Mouse (Mus musculus) MEL (cell line): ENCODE measurements around the gene Irs3. TPM values are rescaled to one million over a fixed set of nuclear protein-coding genes. Genes with fewer than 3 reads are reported as not detected.

Source experiments
- DNase-seq: peaks from one replicate; pipeline ENCODE4 v3.0.0; 2011; ENCODE audit warnings: low read depth, low spot score
- H3K27ac ChIP-seq: 2 replicates; pipeline ENCODE4 v1.5.1; 2012; ENCODE audit warnings: low read depth, mild to moderate bottlenecking, control low read depth, low read length, moderate library complexity; ENCODE audit not compliant: control insufficient read depth
- H3K27me3 ChIP-seq, 2 experiments: fragments of 150-350 bp in 1 of 2; sonication (generic) in 1 of 2; 2 replicates each; pipeline ENCODE4 v1.6.1; 2012; ENCODE audit warnings: low read length in 2 of 2, mild to moderate bottlenecking in 2 of 2, improper control_type of control experiment in 1 of 2, moderate library complexity in 1 of 2; ENCODE audit not compliant: insufficient read depth in 2 of 2, control insufficient read depth in 1 of 2
- H3K36me3 ChIP-seq, 2 experiments: 2 replicates each; pipeline ENCODE4 v1.6.1; 2012 to 2014; ENCODE audit warnings: low read length in 2 of 2, improper control_type of control experiment in 1 of 2, inconsistent platforms in 1 of 2, mild to moderate bottlenecking in 1 of 2; ENCODE audit not compliant: insufficient read depth in 2 of 2, control insufficient read depth in 1 of 2
- H3K4me1 ChIP-seq, 2 experiments: fragments of 150-350 bp in 1 of 2; sonication (generic) in 1 of 2; 2 replicates each; pipeline ENCODE4 v1.6.1; 2012; ENCODE audit warnings: low read length in 2 of 2, improper control_type of control experiment in 1 of 2, mild to moderate bottlenecking in 1 of 2; ENCODE audit not compliant: insufficient read depth in 2 of 2, control insufficient read depth in 1 of 2
- H3K4me3 ChIP-seq, 2 experiments: fragments of 150-350 bp in 1 of 2; sonication (generic) in 1 of 2; 2 replicates each; pipeline ENCODE4 v1.5.1; 2012; ENCODE audit warnings: low read depth in 2 of 2, low read length in 2 of 2, mild to moderate bottlenecking in 2 of 2, moderate library complexity in 2 of 2, control low read depth in 1 of 2, improper control_type of control experiment in 1 of 2; ENCODE audit not compliant: control insufficient read depth in 1 of 2, insufficient read depth in 1 of 2
- H3K79me2 ChIP-seq: 2 replicates; pipeline ENCODE4 v1.6.1; 2012; ENCODE audit warnings: mild to moderate bottlenecking, low read length, moderate library complexity; ENCODE audit not compliant: control insufficient read depth, poor library complexity, insufficient read depth
- H3K9ac ChIP-seq: 2 replicates; pipeline ENCODE4 v1.6.1; 2012; ENCODE audit warnings: low read depth, mild to moderate bottlenecking, control low read depth, low read length, moderate library complexity; ENCODE audit not compliant: control insufficient read depth, poor library complexity, severe bottlenecking
- H3K9me3 ChIP-seq: fragments of 150-350 bp; sonication (generic); replicated peaks from 2 replicates; pipeline ENCODE4 v1.6.1; 2012; ENCODE audit warnings: mild to moderate bottlenecking, low read length, improper control_type of control experiment, moderate library complexity; ENCODE audit not compliant: insufficient read depth
- BHLHE40 ChIP-seq: IDR thresholded peaks from 2 replicates; pipeline ENCODE4 v1.6.1; 2012; ENCODE audit warnings: low read depth, mild to moderate bottlenecking, inconsistent platforms, low read length, improper control_type of control experiment, borderline replicate concordance
- CHD1 ChIP-seq: IDR thresholded peaks from 2 replicates; pipeline ENCODE4 v1.6.1; 2012; ENCODE audit warnings: low read depth, mild to moderate bottlenecking, inconsistent platforms, low read length, improper control_type of control experiment
- CTCF ChIP-seq, 3 experiments: IDR thresholded peaks in 2 of 3; conservative IDR thresholded peaks in 1 of 3; 2 replicates each; pipeline ENCODE4 v1.5.1; 2011 to 2012; ENCODE audit warnings: low read length in 3 of 3, low read depth in 2 of 3, mild to moderate bottlenecking in 2 of 3, improper control_type of control experiment in 1 of 3, inconsistent platforms in 1 of 3, mixed read lengths in 1 of 3, moderate library complexity in 1 of 3; ENCODE audit not compliant: control insufficient read depth in 1 of 3, insufficient read depth in 1 of 3, poor library complexity in 1 of 3, severe bottlenecking in 1 of 3
- GABPA ChIP-seq: IDR thresholded peaks from 2 replicates; pipeline ENCODE4 v1.6.1; 2012; ENCODE audit warnings: low read depth, mild to moderate bottlenecking, inconsistent platforms, low read length, improper control_type of control experiment, moderate library complexity
- GATA1 ChIP-seq: IDR thresholded peaks from 2 replicates; pipeline ENCODE4 v1.6.1; 2011; ENCODE audit warnings: low read depth, low read length, improper control_type of control experiment
- HCFC1 ChIP-seq: IDR thresholded peaks from 2 replicates; pipeline ENCODE4 v1.6.1; 2012; ENCODE audit warnings: low read depth, mild to moderate bottlenecking, inconsistent platforms, low read length, improper control_type of control experiment, moderate library complexity
- JUND ChIP-seq: IDR thresholded peaks from 2 replicates; pipeline ENCODE4 v1.6.1; 2011; ENCODE audit warnings: low read depth, mild to moderate bottlenecking, improper control_type of control experiment, low read length
- KAT2A ChIP-seq: conservative IDR thresholded peaks from 2 replicates; pipeline ENCODE4 v1.6.1; 2012; ENCODE audit warnings: low read depth, low read length, improper control_type of control experiment, inconsistent platforms
- MAFK ChIP-seq: IDR thresholded peaks from 2 replicates; pipeline ENCODE4 v1.6.1; 2011; ENCODE audit warnings: low read depth, mild to moderate bottlenecking, low read length, improper control_type of control experiment, borderline replicate concordance
- MAX ChIP-seq: IDR thresholded peaks from 2 replicates; pipeline ENCODE4 v1.6.1; 2011; ENCODE audit warnings: low read length, improper control_type of control experiment
- MAZ ChIP-seq: IDR thresholded peaks from 2 replicates; pipeline ENCODE4 v1.6.1; 2012; ENCODE audit warnings: low read depth, mild to moderate bottlenecking, inconsistent platforms, low read length, improper control_type of control experiment
- MXI1 ChIP-seq: IDR thresholded peaks from 2 replicates; pipeline ENCODE4 v1.6.1; 2011; ENCODE audit warnings: mild to moderate bottlenecking, low read depth, low read length, improper control_type of control experiment
- NRF1 ChIP-seq: IDR thresholded peaks from 2 replicates; pipeline ENCODE4 v1.6.1; 2014; ENCODE audit warnings: low read depth, mild to moderate bottlenecking, inconsistent platforms, low read length, improper control_type of control experiment, moderate library complexity; ENCODE audit not compliant: poor library complexity, insufficient read depth, severe bottlenecking
- POLR2A ChIP-seq, 2 experiments: IDR thresholded peaks; 2 replicates each; pipeline ENCODE4 v1.6.1; 2011 to 2012; ENCODE audit warnings: low read length in 2 of 2, mild to moderate bottlenecking in 2 of 2, control low read depth in 1 of 2, improper control_type of control experiment in 1 of 2, low read depth in 1 of 2, moderate library complexity in 1 of 2; ENCODE audit not compliant: control insufficient read depth in 1 of 2, insufficient read depth in 1 of 2, poor library complexity in 1 of 2
- POLR2AphosphoS2 ChIP-seq: IDR thresholded peaks from 2 replicates; pipeline ENCODE4 v1.6.1; 2011; ENCODE audit warnings: low read length, improper control_type of control experiment
- POLR2AphosphoS5 ChIP-seq: IDR thresholded peaks from 2 replicates; pipeline ENCODE4 v1.6.1; 2012; ENCODE audit warnings: low read depth, borderline replicate concordance, mild to moderate bottlenecking, inconsistent platforms, low read length, moderate library complexity, mixed read lengths
- RAD21 ChIP-seq: IDR thresholded peaks from 2 replicates; pipeline ENCODE4 v1.6.1; 2011; ENCODE audit warnings: mild to moderate bottlenecking, low read depth, low read length, improper control_type of control experiment
- RCOR1 ChIP-seq: IDR thresholded peaks from 2 replicates; pipeline ENCODE4 v1.6.1; 2012; ENCODE audit warnings: low read depth, mild to moderate bottlenecking, inconsistent platforms, low read length, improper control_type of control experiment
- SMC3 ChIP-seq: IDR thresholded peaks from 2 replicates; pipeline ENCODE4 v1.6.1; 2011; ENCODE audit warnings: low read depth, low read length, improper control_type of control experiment
- TAL1 ChIP-seq: IDR thresholded peaks from 2 replicates; pipeline ENCODE4 v1.6.1; 2012; ENCODE audit warnings: mild to moderate bottlenecking, inconsistent platforms, low read length, moderate library complexity, mixed read lengths
- UBTF ChIP-seq: IDR thresholded peaks from 2 replicates; pipeline ENCODE4 v1.6.1; 2012; ENCODE audit warnings: low read depth, mild to moderate bottlenecking, inconsistent platforms, low read length, improper control_type of control experiment, moderate library complexity, borderline replicate concordance; ENCODE audit not compliant: insufficient read depth
- USF2 ChIP-seq, 2 experiments: IDR thresholded peaks; 2 replicates each; pipeline ENCODE4 v1.6.1; 2011 to 2012; ENCODE audit warnings: improper control_type of control experiment in 2 of 2, low read length in 2 of 2, borderline replicate concordance in 1 of 2, inconsistent platforms in 1 of 2, low read depth in 1 of 2, mild to moderate bottlenecking in 1 of 2; ENCODE audit not compliant: insufficient read depth in 1 of 2
- ZNF384 ChIP-seq: IDR thresholded peaks from 2 replicates; pipeline ENCODE4 v1.6.1; 2012; ENCODE audit warnings: low read depth, mild to moderate bottlenecking, inconsistent platforms, low read length, improper control_type of control experiment
- polyA plus RNA-seq, 2 experiments: library from polyadenylated mRNA; stranded (reverse) in 1 of 2; unstranded in 1 of 2; fragments of >175 nt in 1 of 2; fragments of >200 nt in 1 of 2; gene quantifications; 2 replicates each; pipeline versions ENCODE4 v1.2.1 to v1.2.4; 2012; ENCODE audit warnings: low replicate concordance in 2 of 2, low read depth in 1 of 2; ENCODE audit not compliant: insufficient read length in 2 of 2, insufficient read depth in 1 of 2, missing spikeins in 1 of 2
- total RNA-seq: library from RNA; depleted of rRNA; stranded (reverse); fragments of 300-350 nt; gene quantifications from 2 replicates; pipeline ENCODE4 v1.2.3, GENCODE M21; 2012

Gene Irs3
- total and polyA plus RNA-seq, 3 experiments: not detected

DNA sequence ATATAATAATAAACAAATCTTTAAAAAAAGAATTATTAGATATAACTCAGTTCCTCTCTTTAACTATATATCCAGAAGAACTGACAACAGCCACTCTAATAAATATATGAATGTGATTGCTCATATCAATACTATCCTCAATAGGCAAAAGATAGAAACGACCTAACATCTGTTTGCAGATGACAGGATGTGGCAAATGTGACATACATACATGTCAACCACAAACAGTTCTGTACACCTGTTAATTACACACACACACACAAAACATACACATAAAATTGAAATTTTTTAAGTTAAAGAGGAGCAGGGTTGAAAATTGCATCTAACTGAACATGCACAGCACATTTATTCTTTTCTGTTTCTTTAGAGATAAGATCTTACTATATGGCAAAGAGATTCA is 46.4 kb upstream of the Irs3 start:
- Histone ChIP-seq H3K9me3 (no peaks in the 10 kb centered on the region), H3K27ac (no peak overlapping the region), H3K9ac (no peak overlapping the region), H3K79me2 (no peaks in the 10 kb centered on the region), H3K27me3 (no peaks in the 10 kb centered on the region), H3K36me3 (peaks cover 0 to 8% of the 10 kb centered on the region in 2 experiments; a peak in 2 of 4 replicates), H3K4me1 (peaks cover 2 to 6% of the 10 kb centered on the region in 2 experiments), H3K4me3 (no peak overlapping the region)
- DNase-seq: no peak
- no peak for TF ChIP-seq KAT2A
- no peak for TF ChIP-seq MAFK
- TF ChIP-seq SMC3: no peak
- no peak for TF ChIP-seq GABPA
- no peak for TF ChIP-seq RAD21
- TF ChIP-seq HCFC1: no peak
- no peak for TF ChIP-seq TAL1
- no peak for TF ChIP-seq NRF1
- TF ChIP-seq POLR2AphosphoS2: no peak
- no peak for TF ChIP-seq MAX

DNA sequence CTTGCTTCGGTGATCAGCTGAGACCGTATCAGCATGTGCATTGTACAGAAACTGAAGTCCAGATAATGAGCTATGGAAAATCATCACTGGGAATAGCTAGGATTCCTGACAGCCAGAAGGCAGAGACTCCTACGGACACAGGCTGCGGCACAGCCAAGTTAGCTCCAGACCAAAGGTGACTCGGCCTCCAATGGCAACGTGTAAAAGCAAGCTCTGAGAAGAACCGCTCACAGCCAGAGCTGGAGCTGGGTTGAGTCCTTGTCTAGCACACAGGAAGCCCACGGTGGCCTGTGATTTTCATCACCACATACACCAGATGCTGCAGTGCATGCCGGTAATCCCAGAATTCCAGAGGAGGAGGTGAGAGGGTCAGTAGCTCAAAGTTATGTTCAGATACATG is 45.0 kb upstream of the Irs3 start:
- Histone ChIP-seq H3K9me3 (no peaks in the 10 kb centered on the region), H3K36me3 (peaks cover 0 to 11% of the 10 kb centered on the region in 2 experiments; a peak in 2 of 4 replicates), H3K79me2 (no peaks in the 10 kb centered on the region), H3K4me1 (peaks cover 5 to 13% of the 10 kb centered on the region in 2 experiments; a peak in 3 of 4 replicates), H3K9ac (no peak overlapping the region), H3K4me3 (no peak overlapping the region), H3K27ac (no peak overlapping the region), H3K27me3 (no peaks in the 10 kb centered on the region)
- TF ChIP-seq CTCF (IDR thresholded peaks at IDR 0.05 in 2 of 3, conservative IDR thresholded peaks at IDR 0.05 in 1 of 3; ENCODE audit: control insufficient read depth in 1 of 3, insufficient read depth in 1 of 3, low read depth in 2 of 3, low read length in 3 of 3, poor library complexity in 1 of 3, severe bottlenecking in 1 of 3): no peak
- no peak for DNase-seq

DNA sequence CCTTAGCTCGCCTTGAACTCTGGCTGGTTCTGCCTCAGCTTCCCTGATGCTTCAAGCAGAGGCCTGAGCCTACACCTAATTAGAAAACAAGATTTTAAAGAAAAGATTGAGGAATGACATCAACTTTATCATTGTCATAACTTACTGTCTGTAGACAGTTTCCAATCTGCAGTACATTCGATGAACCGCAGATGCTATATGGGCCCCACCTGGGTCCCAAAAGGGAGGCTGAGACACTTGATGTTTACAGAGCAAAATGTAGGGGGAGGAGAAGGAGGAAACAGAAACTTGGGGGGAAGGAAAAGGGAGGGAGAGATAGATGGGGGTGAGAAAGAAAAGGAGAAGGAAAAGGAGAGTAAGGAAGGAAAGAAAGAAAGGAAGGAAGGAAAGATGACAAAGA is 44.5 kb upstream of the Irs3 start:
- H3K79me2 ChIP-seq: no peaks in the 10 kb centered on the region
- H3K9me3 ChIP-seq: no peaks in the 10 kb centered on the region
- H3K27ac ChIP-seq: no peak overlapping the region
- no peak overlapping the region for H3K4me3 ChIP-seq
- DNase-seq: no peak
- H3K4me1 ChIP-seq: peaks cover 5 to 19% of the 10 kb centered on the region in 2 experiments; a peak in 3 of 4 replicates
- H3K9ac ChIP-seq: no peak overlapping the region
- peaks cover 0 to 17% of the 10 kb centered on the region in 2 experiments; a peak in 2 of 4 replicates for H3K36me3 ChIP-seq
- TF ChIP-seq POLR2AphosphoS5 (no peak), GATA1 (no peak), MXI1 (no peak), UBTF (no peak), BHLHE40 (no peak), USF2 (IDR thresholded peaks at IDR 0.05; ENCODE audit: borderline replicate concordance in 1 of 2, insufficient read depth in 1 of 2, low read depth in 1 of 2, low read length in 2 of 2) (no peak), TAL1 (no peak), ZNF384 (no peak), CTCF (IDR thresholded peaks at IDR 0.05 in 2 of 3, conservative IDR thresholded peaks at IDR 0.05 in 1 of 3; ENCODE audit: control insufficient read depth in 1 of 3, insufficient read depth in 1 of 3, low read depth in 2 of 3, low read length in 3 of 3, poor library complexity in 1 of 3, severe bottlenecking in 1 of 3) (no peak), JUND (no peak), GABPA (no peak), POLR2A (IDR thresholded peaks at IDR 0.05; ENCODE audit: control insufficient read depth in 1 of 2, insufficient read depth in 1 of 2, low read depth in 1 of 2, low read length in 2 of 2, poor library complexity in 1 of 2) (no peak), CHD1 (no peak), POLR2AphosphoS2 (no peak), RAD21 (no peak), RCOR1 (no peak), MAZ (no peak)
- no peaks in the 10 kb centered on the region for H3K27me3 ChIP-seq
